Mouse (Mus musculus) frontal cortex, postnatal 36 days (tissue): ENCODE data around the gene Fgr.
"Not testable (repeated sequence)": the region's sequence is repeated elsewhere in the genome, so short reads cannot be mapped to it uniquely, and the experiment has no call there.

Experiments used
- DNase-seq, 2 experiments: peaks; one replicate each; pipeline ENCODE4 v3.0.0; 2022; ENCODE audit warnings: low spot score in 2 of 2

The Fgr gene

GRCm38 (mm10) chr4:132973814-132974398 lies at the start of gene Fgr:
TSS of gene Fgr (plus strand) at chr4:132974095.
- no peak for DNase-seq

GRCm38 (mm10) chr4:132926520-132926919 lies 47.4 kb upstream of the Fgr start:
- not testable (repeated sequence) for DNase-seq

- DNase-seq: peak; percentile 36 to 62
These were observed 43.1 kb upstream of the Fgr start for GRCm38 (mm10) chr4:132930784-132931183.

- peak in 1 of 2 experiments; percentile 51 for DNase-seq
These were observed 41.0 kb upstream of the Fgr start for GRCm38 (mm10) chr4:132932752-132933404.

- no peak for DNase-seq
These were observed 39.3 kb upstream of the Fgr start for GRCm38 (mm10) chr4:132934639-132935038.

GRCm38 (mm10) chr4:132938181-132938941 lies 35.5 kb upstream of the Fgr start:
- DNase-seq: peak; percentile 62 to 72

GRCm38 (mm10) chr4:132939421-132940127 lies 34.3 kb upstream of the Fgr start:
- DNase-seq: peak; percentile 48 to 56

GRCm38 (mm10) chr4:132941012-132941729 lies 32.7 kb upstream of the Fgr start:
- DNase-seq: no peak

GRCm38 (mm10) chr4:132943088-132943487 lies 30.8 kb upstream of the Fgr start:
- no peak for DNase-seq

- DNase-seq: no peak
These were observed 29.8 kb upstream of the Fgr start for GRCm38 (mm10) chr4:132944106-132944505.

GRCm38 (mm10) chr4:132944776-132945175 lies 29.1 kb upstream of the Fgr start:
- DNase-seq: no peak

- peak; percentile 88 for DNase-seq
These were observed 28.4 kb upstream of the Fgr start for GRCm38 (mm10) chr4:132945261-132946046.

- DNase-seq: peak; percentile 41 to 54
These were observed 27.6 kb upstream of the Fgr start for GRCm38 (mm10) chr4:132946047-132947001.

- DNase-seq: no peak
These were observed 23.9 kb upstream of the Fgr start for GRCm38 (mm10) chr4:132949882-132950532.

- DNase-seq: no peak
These were observed 22.9 kb upstream of the Fgr start for GRCm38 (mm10) chr4:132950999-132951398.

GRCm38 (mm10) chr4:132954530-132955394 lies 19.1 kb upstream of the Fgr start:
- no peak for DNase-seq

- DNase-seq: no peak
These were observed 18.5 kb upstream of the Fgr start for GRCm38 (mm10) chr4:132955395-132955791.
